Mouse (Mus musculus) MEL (cell line): ENCODE data around the gene Wnt6. TPM values are rescaled to one million over a fixed set of nuclear protein-coding genes. Genes with fewer than 3 reads are reported as not detected.

Source experiments
- DNase-seq: peaks from one replicate; pipeline ENCODE4 v3.0.0; 2011; ENCODE audit warnings: low read depth, low spot score
- H3K27ac ChIP-seq: 2 replicates; pipeline ENCODE4 v1.5.1; 2012; ENCODE audit warnings: low read depth, mild to moderate bottlenecking, control low read depth, low read length, moderate library complexity; ENCODE audit not compliant: control insufficient read depth
- H3K27me3 ChIP-seq, 2 experiments: fragments of 150-350 bp in 1 of 2; sonication (generic) in 1 of 2; 2 replicates each; pipeline ENCODE4 v1.6.1; 2012; ENCODE audit warnings: low read length in 2 of 2, mild to moderate bottlenecking in 2 of 2, improper control_type of control experiment in 1 of 2, moderate library complexity in 1 of 2; ENCODE audit not compliant: insufficient read depth in 2 of 2, control insufficient read depth in 1 of 2
- H3K36me3 ChIP-seq, 2 experiments: 2 replicates each; pipeline ENCODE4 v1.6.1; 2012 to 2014; ENCODE audit warnings: low read length in 2 of 2, improper control_type of control experiment in 1 of 2, inconsistent platforms in 1 of 2, mild to moderate bottlenecking in 1 of 2; ENCODE audit not compliant: insufficient read depth in 2 of 2, control insufficient read depth in 1 of 2
- H3K4me1 ChIP-seq, 2 experiments: fragments of 150-350 bp in 1 of 2; sonication (generic) in 1 of 2; 2 replicates each; pipeline ENCODE4 v1.6.1; 2012; ENCODE audit warnings: low read length in 2 of 2, improper control_type of control experiment in 1 of 2, mild to moderate bottlenecking in 1 of 2; ENCODE audit not compliant: insufficient read depth in 2 of 2, control insufficient read depth in 1 of 2
- H3K4me3 ChIP-seq, 2 experiments: fragments of 150-350 bp in 1 of 2; sonication (generic) in 1 of 2; 2 replicates each; pipeline ENCODE4 v1.5.1; 2012; ENCODE audit warnings: low read depth in 2 of 2, low read length in 2 of 2, mild to moderate bottlenecking in 2 of 2, moderate library complexity in 2 of 2, control low read depth in 1 of 2, improper control_type of control experiment in 1 of 2; ENCODE audit not compliant: control insufficient read depth in 1 of 2, insufficient read depth in 1 of 2
- H3K79me2 ChIP-seq: 2 replicates; pipeline ENCODE4 v1.6.1; 2012; ENCODE audit warnings: mild to moderate bottlenecking, low read length, moderate library complexity; ENCODE audit not compliant: control insufficient read depth, poor library complexity, insufficient read depth
- H3K9ac ChIP-seq: 2 replicates; pipeline ENCODE4 v1.6.1; 2012; ENCODE audit warnings: low read depth, mild to moderate bottlenecking, control low read depth, low read length, moderate library complexity; ENCODE audit not compliant: control insufficient read depth, poor library complexity, severe bottlenecking
- H3K9me3 ChIP-seq: fragments of 150-350 bp; sonication (generic); replicated peaks from 2 replicates; pipeline ENCODE4 v1.6.1; 2012; ENCODE audit warnings: mild to moderate bottlenecking, low read length, improper control_type of control experiment, moderate library complexity; ENCODE audit not compliant: insufficient read depth
- BHLHE40 ChIP-seq: IDR thresholded peaks from 2 replicates; pipeline ENCODE4 v1.6.1; 2012; ENCODE audit warnings: low read depth, mild to moderate bottlenecking, inconsistent platforms, low read length, improper control_type of control experiment, borderline replicate concordance
- CHD1 ChIP-seq: IDR thresholded peaks from 2 replicates; pipeline ENCODE4 v1.6.1; 2012; ENCODE audit warnings: low read depth, mild to moderate bottlenecking, inconsistent platforms, low read length, improper control_type of control experiment
- CTCF ChIP-seq, 3 experiments: IDR thresholded peaks in 2 of 3; conservative IDR thresholded peaks in 1 of 3; 2 replicates each; pipeline ENCODE4 v1.5.1; 2011 to 2012; ENCODE audit warnings: low read length in 3 of 3, low read depth in 2 of 3, mild to moderate bottlenecking in 2 of 3, improper control_type of control experiment in 1 of 3, inconsistent platforms in 1 of 3, mixed read lengths in 1 of 3, moderate library complexity in 1 of 3; ENCODE audit not compliant: control insufficient read depth in 1 of 3, insufficient read depth in 1 of 3, poor library complexity in 1 of 3, severe bottlenecking in 1 of 3
- E2F4 ChIP-seq: IDR thresholded peaks from 2 replicates; pipeline ENCODE4 v1.6.1; 2011; ENCODE audit warnings: low read depth, low read length, improper control_type of control experiment, borderline replicate concordance
- ELF1 ChIP-seq: IDR thresholded peaks from 2 replicates; pipeline ENCODE4 v1.6.1; 2014; ENCODE audit warnings: low read depth, mild to moderate bottlenecking, inconsistent platforms, low read length, improper control_type of control experiment, moderate library complexity
- ETS1 ChIP-seq: IDR thresholded peaks from 2 replicates; pipeline ENCODE4 v1.6.1; 2012; ENCODE audit warnings: low read depth, mild to moderate bottlenecking, inconsistent platforms, low read length, improper control_type of control experiment, moderate library complexity
- KAT2A ChIP-seq: conservative IDR thresholded peaks from 2 replicates; pipeline ENCODE4 v1.6.1; 2012; ENCODE audit warnings: low read depth, low read length, improper control_type of control experiment, inconsistent platforms
- MAX ChIP-seq: IDR thresholded peaks from 2 replicates; pipeline ENCODE4 v1.6.1; 2011; ENCODE audit warnings: low read length, improper control_type of control experiment
- MEF2A ChIP-seq: IDR thresholded peaks from 2 replicates; pipeline ENCODE4 v1.6.1; 2014; ENCODE audit warnings: low read depth, mild to moderate bottlenecking, inconsistent platforms, low read length, improper control_type of control experiment; ENCODE audit not compliant: poor library complexity, insufficient replicate concordance, severe bottlenecking; ENCODE audit errors: extremely low read depth
- MXI1 ChIP-seq: IDR thresholded peaks from 2 replicates; pipeline ENCODE4 v1.6.1; 2011; ENCODE audit warnings: mild to moderate bottlenecking, low read depth, low read length, improper control_type of control experiment
- MYC ChIP-seq: IDR thresholded peaks from 2 replicates; pipeline ENCODE4 v1.6.1; 2011; ENCODE audit warnings: low read depth, mild to moderate bottlenecking, low read length, improper control_type of control experiment, moderate library complexity
- NELFE ChIP-seq: IDR thresholded peaks from 2 replicates; pipeline ENCODE4 v1.6.1; 2011; ENCODE audit warnings: low read depth, low read length, improper control_type of control experiment
- POLR2A ChIP-seq, 2 experiments: IDR thresholded peaks; 2 replicates each; pipeline ENCODE4 v1.6.1; 2011 to 2012; ENCODE audit warnings: low read length in 2 of 2, mild to moderate bottlenecking in 2 of 2, control low read depth in 1 of 2, improper control_type of control experiment in 1 of 2, low read depth in 1 of 2, moderate library complexity in 1 of 2; ENCODE audit not compliant: control insufficient read depth in 1 of 2, insufficient read depth in 1 of 2, poor library complexity in 1 of 2
- POLR2AphosphoS2 ChIP-seq: IDR thresholded peaks from 2 replicates; pipeline ENCODE4 v1.6.1; 2011; ENCODE audit warnings: low read length, improper control_type of control experiment
- TAL1 ChIP-seq: IDR thresholded peaks from 2 replicates; pipeline ENCODE4 v1.6.1; 2012; ENCODE audit warnings: mild to moderate bottlenecking, inconsistent platforms, low read length, moderate library complexity, mixed read lengths
- TBP ChIP-seq: IDR thresholded peaks from 2 replicates; pipeline ENCODE4 v1.8.0; 2011; ENCODE audit warnings: low read depth, low read length, improper control_type of control experiment
- TCF12 ChIP-seq: IDR thresholded peaks from 2 replicates; pipeline ENCODE4 v1.6.1; 2014; ENCODE audit warnings: low read depth, mild to moderate bottlenecking, inconsistent platforms, low read length, improper control_type of control experiment, moderate library complexity
- USF2 ChIP-seq, 2 experiments: IDR thresholded peaks; 2 replicates each; pipeline ENCODE4 v1.6.1; 2011 to 2012; ENCODE audit warnings: improper control_type of control experiment in 2 of 2, low read length in 2 of 2, borderline replicate concordance in 1 of 2, inconsistent platforms in 1 of 2, low read depth in 1 of 2, mild to moderate bottlenecking in 1 of 2; ENCODE audit not compliant: insufficient read depth in 1 of 2
- ZKSCAN1 ChIP-seq: IDR thresholded peaks from 2 replicates; pipeline ENCODE4 v1.6.1; 2012; ENCODE audit warnings: low read depth, mild to moderate bottlenecking, inconsistent platforms, low read length, improper control_type of control experiment, moderate library complexity
- ZNF384 ChIP-seq: IDR thresholded peaks from 2 replicates; pipeline ENCODE4 v1.6.1; 2012; ENCODE audit warnings: low read depth, mild to moderate bottlenecking, inconsistent platforms, low read length, improper control_type of control experiment
- polyA plus RNA-seq, 2 experiments: library from polyadenylated mRNA; stranded (reverse) in 1 of 2; unstranded in 1 of 2; fragments of >175 nt in 1 of 2; fragments of >200 nt in 1 of 2; gene quantifications; 2 replicates each; pipeline versions ENCODE4 v1.2.1 to v1.2.4; 2012; ENCODE audit warnings: low replicate concordance in 2 of 2, low read depth in 1 of 2; ENCODE audit not compliant: insufficient read length in 2 of 2, insufficient read depth in 1 of 2, missing spikeins in 1 of 2
- total RNA-seq: library from RNA; depleted of rRNA; stranded (reverse); fragments of 300-350 nt; gene quantifications from 2 replicates; pipeline ENCODE4 v1.2.3, GENCODE M21; 2012

The Wnt6 gene
- total and polyA plus RNA-seq, 3 experiments, result not detected

GRCm38 (mm10) chr1:74749301-74749700 is 22.4 kb upstream of the Wnt6 start:
- H3K79me2 ChIP-seq, result no peaks in the 10 kb centered on the region
- TF ChIP-seq CHD1 (no peak), KAT2A (no peak), NELFE (no peak), TCF12 (no peak), MXI1 (no peak), POLR2A (IDR thresholded peaks at IDR 0.05; ENCODE audit: control insufficient read depth in 1 of 2, insufficient read depth in 1 of 2, low read depth in 1 of 2, low read length in 2 of 2, poor library complexity in 1 of 2) (no peak), ELF1 (no peak), ZKSCAN1 (no peak), E2F4 (no peak), MEF2A (no peak), TBP (no peak), BHLHE40 (no peak), MYC (no peak), ETS1 (no peak), ZNF384 (no peak), TAL1 (no peak)
- TF ChIP-seq, all 39 proteins: peak for 0
- H3K4me1 ChIP-seq, result no peaks in the 10 kb centered on the region
- H3K9me3 ChIP-seq, result no peaks in the 10 kb centered on the region
- H3K36me3 ChIP-seq, result no peaks in the 10 kb centered on the region
- H3K27ac ChIP-seq, result no peak overlapping the region
- H3K4me3 ChIP-seq, result no peak overlapping the region
- peaks cover 3 to 10% of the 10 kb centered on the region in 2 experiments for H3K27me3 ChIP-seq
- no peak overlapping the region for H3K9ac ChIP-seq
- no peak for DNase-seq

GRCm38 (mm10) chr1:74750683-74751082 is 21.0 kb upstream of the Wnt6 start:
- Histone ChIP-seq H3K79me2 (no peaks in the 10 kb centered on the region), H3K27me3 (peaks cover 3 to 7% of the 10 kb centered on the region in 2 experiments), H3K4me3 (no peak overlapping the region), H3K36me3 (no peaks in the 10 kb centered on the region), H3K27ac (no peak overlapping the region), H3K9me3 (no peaks in the 10 kb centered on the region), H3K4me1 (no peaks in the 10 kb centered on the region), H3K9ac (no peak overlapping the region)
- TF ChIP-seq POLR2A (IDR thresholded peaks at IDR 0.05; ENCODE audit: control insufficient read depth in 1 of 2, insufficient read depth in 1 of 2, low read depth in 1 of 2, low read length in 2 of 2, poor library complexity in 1 of 2) (no peak), MAX (no peak), USF2 (IDR thresholded peaks at IDR 0.05; ENCODE audit: borderline replicate concordance in 1 of 2, insufficient read depth in 1 of 2, low read depth in 1 of 2, low read length in 2 of 2) (no peak), CTCF (IDR thresholded peaks at IDR 0.05 in 2 of 3, conservative IDR thresholded peaks at IDR 0.05 in 1 of 3; ENCODE audit: control insufficient read depth in 1 of 3, insufficient read depth in 1 of 3, low read depth in 2 of 3, low read length in 3 of 3, poor library complexity in 1 of 3, severe bottlenecking in 1 of 3) (no peak), ZKSCAN1 (no peak), POLR2AphosphoS2 (no peak)
- DNase-seq, result no peak
